Mouse (Mus musculus): ENCODE results near the gene Gm49325.

Gene Gm49325

GRCm38 (mm10) chr10:77610221-77610961 lies 4.4 kb downstream of the Gm49325 start:
- H3K27me3 ChIP-seq (ENCODE audit: insufficient read depth, low read length), result no peaks in the 10 kb centered on the region
- no peaks in the 10 kb centered on the region for H3K9me3 ChIP-seq (ENCODE audit: low read length)
- H3K36me3 ChIP-seq (ENCODE audit: insufficient read depth, low read length), result peaks cover 80% of the 10 kb centered on the region
- peak overlapping the region; percentile 57 for H3K4me3 ChIP-seq (replicated peaks; ENCODE audit: low read length)
- TF ChIP-seq CTCF (conservative IDR thresholded peaks at IDR 0.05; ENCODE audit: low read length) (no peak), NANOG (IDR thresholded peaks at IDR 0.05; ENCODE audit: borderline replicate concordance, low read length) (no peak), POU5F1 (IDR thresholded peaks at IDR 0.05; ENCODE audit: borderline replicate concordance, low read length) (no peak)
- peaks cover 77% of the 10 kb centered on the region for H3K4me1 ChIP-seq (replicated peaks; ENCODE audit: low read depth, low read length)

DNA sequence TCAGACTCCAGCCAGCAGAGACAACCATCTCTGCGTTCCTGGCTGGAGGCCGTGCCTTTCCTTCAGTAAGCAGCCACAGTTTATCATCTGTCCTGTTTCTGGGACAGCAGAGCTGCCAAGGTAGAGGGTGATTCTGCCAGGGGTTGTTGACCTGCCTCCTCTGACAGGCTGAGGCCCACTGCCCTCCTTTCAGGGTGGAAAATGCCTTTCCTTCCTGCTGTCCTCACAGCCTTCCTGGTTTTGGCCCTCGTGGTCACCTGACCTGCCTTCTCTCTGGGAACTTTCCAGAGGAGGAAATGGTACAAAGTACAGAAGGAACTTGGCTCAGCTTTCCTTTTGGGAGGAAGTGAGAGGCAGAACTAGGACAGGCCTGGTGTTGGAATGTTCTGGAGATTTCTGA lies 7.4 kb downstream of the Gm49325 start:
- Histone ChIP-seq H3K27me3 (ENCODE audit: insufficient read depth, low read length) (no peaks in the 10 kb centered on the region), H3K36me3 (ENCODE audit: insufficient read depth, low read length) (peaks cover 97% of the 10 kb centered on the region), H3K4me1 (replicated peaks; ENCODE audit: low read depth, low read length) (peaks cover 67% of the 10 kb centered on the region), H3K4me3 (replicated peaks; ENCODE audit: low read length) (no peak overlapping the region), H3K9me3 (ENCODE audit: low read length) (no peaks in the 10 kb centered on the region)
- TF ChIP-seq CTCF (conservative IDR thresholded peaks at IDR 0.05; ENCODE audit: low read length), result no peak
- no peak for TF ChIP-seq POU5F1 (IDR thresholded peaks at IDR 0.05; ENCODE audit: borderline replicate concordance, low read length)
- no peak for TF ChIP-seq NANOG (IDR thresholded peaks at IDR 0.05; ENCODE audit: borderline replicate concordance, low read length)

DNA sequence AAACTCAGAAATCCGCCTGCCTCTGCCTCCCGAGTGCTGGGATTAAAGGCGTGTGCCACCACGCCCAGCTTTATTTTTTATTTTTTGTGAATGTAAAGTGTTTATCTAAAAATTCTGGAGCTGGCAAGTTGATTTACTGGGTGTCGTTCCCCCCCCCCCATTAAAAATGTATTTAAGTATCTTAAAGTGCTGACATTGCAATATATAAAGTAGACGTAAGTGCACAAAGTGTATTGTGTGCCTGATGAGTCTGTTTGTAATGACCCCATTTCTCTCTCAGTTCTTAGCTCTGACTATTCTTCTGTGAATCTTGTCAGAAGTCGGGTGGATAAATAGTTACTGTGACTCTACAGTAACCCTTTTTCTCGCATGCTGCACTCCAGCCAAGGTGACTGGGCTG lies 9.7 kb downstream of the Gm49325 start:
- Histone ChIP-seq H3K36me3 (ENCODE audit: insufficient read depth, low read length) (peaks cover 96% of the 10 kb centered on the region), H3K27me3 (ENCODE audit: insufficient read depth, low read length) (no peaks in the 10 kb centered on the region), H3K4me3 (replicated peaks; ENCODE audit: low read length) (no peak overlapping the region), H3K4me1 (replicated peaks; ENCODE audit: low read depth, low read length) (peaks cover 49% of the 10 kb centered on the region), H3K9me3 (ENCODE audit: low read length) (no peaks in the 10 kb centered on the region)
- TF ChIP-seq CTCF (conservative IDR thresholded peaks at IDR 0.05; ENCODE audit: low read length) (no peak), NANOG (IDR thresholded peaks at IDR 0.05; ENCODE audit: borderline replicate concordance, low read length) (no peak), POU5F1 (IDR thresholded peaks at IDR 0.05; ENCODE audit: borderline replicate concordance, low read length) (no peak)

DNA sequence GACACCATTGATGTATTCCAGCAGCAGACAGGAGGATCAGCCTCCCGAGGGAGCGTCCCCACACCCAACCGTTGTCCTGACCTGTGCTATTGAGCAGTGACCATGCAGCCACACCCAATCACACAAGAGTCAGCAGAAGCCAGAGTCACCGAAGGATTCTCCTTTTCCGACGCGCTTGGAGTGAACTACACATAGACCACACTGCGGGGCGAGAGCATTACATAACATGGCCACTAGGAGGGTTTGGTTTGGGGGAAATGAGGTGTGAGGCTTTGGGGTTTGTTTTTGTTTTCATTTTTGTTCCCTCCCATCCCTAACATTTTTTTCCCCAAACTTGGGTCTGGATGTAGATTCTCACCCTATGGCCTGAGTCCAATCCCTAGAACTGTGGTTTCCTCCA lies 10.2 kb downstream of the Gm49325 start:
- Histone ChIP-seq H3K4me1 (replicated peaks; ENCODE audit: low read depth, low read length) (peaks cover 46% of the 10 kb centered on the region), H3K4me3 (replicated peaks; ENCODE audit: low read length) (no peak overlapping the region), H3K27me3 (ENCODE audit: insufficient read depth, low read length) (no peaks in the 10 kb centered on the region), H3K36me3 (ENCODE audit: insufficient read depth, low read length) (peaks cover 90% of the 10 kb centered on the region), H3K9me3 (ENCODE audit: low read length) (no peaks in the 10 kb centered on the region)
- TF ChIP-seq NANOG (IDR thresholded peaks at IDR 0.05; ENCODE audit: borderline replicate concordance, low read length) (no peak), CTCF (conservative IDR thresholded peaks at IDR 0.05; ENCODE audit: low read length) (peak; percentile 56)

- Histone ChIP-seq H3K4me3 (replicated peaks; ENCODE audit: low read length) (no peak overlapping the region), H3K36me3 (ENCODE audit: insufficient read depth, low read length) (peaks cover 83% of the 10 kb centered on the region), H3K4me1 (replicated peaks; ENCODE audit: low read depth, low read length) (peaks cover 45% of the 10 kb centered on the region), H3K27me3 (ENCODE audit: insufficient read depth, low read length) (no peaks in the 10 kb centered on the region), H3K9me3 (ENCODE audit: low read length) (no peaks in the 10 kb centered on the region)
- TF ChIP-seq POU5F1 (IDR thresholded peaks at IDR 0.05; ENCODE audit: borderline replicate concordance, low read length) (no peak), NANOG (IDR thresholded peaks at IDR 0.05; ENCODE audit: borderline replicate concordance, low read length) (no peak), CTCF (conservative IDR thresholded peaks at IDR 0.05; ENCODE audit: low read length) (no peak)
Measured at GRCm38 (mm10) chr10:77616926-77617325, 10.9 kb downstream of the Gm49325 start.

DNA sequence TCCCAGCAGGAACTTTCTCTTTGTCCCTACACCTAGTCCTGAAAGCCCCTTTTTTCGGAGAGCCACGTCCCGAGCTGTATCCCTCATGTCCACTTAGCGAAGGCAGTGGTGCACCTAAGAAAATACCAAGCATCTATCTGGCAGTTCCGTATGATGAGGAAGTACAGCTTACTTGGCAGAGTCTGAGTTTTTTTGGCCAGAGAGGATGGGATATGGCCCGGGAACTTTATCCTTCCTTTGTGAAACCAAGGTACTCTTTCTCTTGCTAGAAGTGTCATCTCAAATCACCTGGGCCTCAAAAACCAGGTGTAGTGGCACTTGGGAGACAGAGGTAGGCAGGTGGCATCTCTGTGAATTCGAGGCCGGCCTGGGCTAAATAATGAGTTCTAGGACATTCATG lies 15.5 kb downstream of the Gm49325 start:
- Histone ChIP-seq H3K4me3 (replicated peaks; ENCODE audit: low read length) (peak overlapping the region; percentile 96), H3K27me3 (ENCODE audit: insufficient read depth, low read length) (no peaks in the 10 kb centered on the region), H3K4me1 (replicated peaks; ENCODE audit: low read depth, low read length) (peaks cover 47% of the 10 kb centered on the region), H3K9me3 (ENCODE audit: low read length) (no peaks in the 10 kb centered on the region), H3K36me3 (ENCODE audit: insufficient read depth, low read length) (peaks cover 62% of the 10 kb centered on the region)
- TF ChIP-seq CTCF (conservative IDR thresholded peaks at IDR 0.05; ENCODE audit: low read length) (no peak), POU5F1 (IDR thresholded peaks at IDR 0.05; ENCODE audit: borderline replicate concordance, low read length) (no peak), NANOG (IDR thresholded peaks at IDR 0.05; ENCODE audit: borderline replicate concordance, low read length) (no peak)

DNA sequence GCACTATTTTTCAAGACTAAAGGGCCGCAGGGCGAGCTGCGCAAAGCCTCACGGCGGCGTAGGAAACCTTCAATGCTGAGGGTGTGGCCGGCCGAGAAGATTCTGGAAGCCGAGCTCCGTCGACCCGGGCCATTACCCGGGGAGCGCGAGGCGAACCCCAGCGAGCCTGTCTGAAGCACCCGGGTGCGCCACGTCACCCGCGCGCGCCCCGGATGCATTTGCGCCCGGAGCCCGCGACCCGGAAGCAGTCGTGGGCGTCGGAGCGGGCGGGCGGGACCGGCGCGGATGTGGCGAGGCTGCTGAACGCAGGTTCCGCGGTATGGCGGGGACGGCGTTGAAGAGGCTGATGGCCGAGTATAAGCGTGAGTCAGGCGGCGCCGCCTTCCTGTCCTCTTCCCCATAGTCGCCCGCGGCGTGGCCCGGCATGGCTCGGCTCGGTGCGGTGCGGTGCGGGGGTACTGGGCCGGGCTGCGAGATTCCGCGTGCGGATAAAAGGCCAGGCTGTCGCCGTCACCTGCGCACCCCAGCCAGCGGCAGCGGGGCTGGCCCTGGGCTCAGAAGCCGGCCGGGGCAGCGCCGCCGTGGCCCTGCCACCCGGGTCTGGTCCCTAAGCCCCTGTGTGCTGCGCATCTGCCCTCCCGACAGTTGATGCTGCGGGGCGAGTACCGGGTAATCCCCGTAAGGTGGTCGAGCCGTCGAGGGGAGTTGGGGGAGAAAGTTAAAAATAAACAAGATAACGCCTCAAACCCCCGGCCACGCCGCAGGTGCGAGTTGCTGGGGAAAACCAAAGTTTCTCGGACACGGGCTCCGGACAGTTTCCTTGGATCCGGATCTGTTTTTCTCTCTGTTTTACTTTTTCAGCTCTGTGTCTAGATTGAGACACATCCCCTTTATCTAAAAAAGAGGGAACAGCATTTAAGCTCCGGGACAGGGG lies 16.3 kb downstream of the Gm49325 start, which contains the start of gene Ube2g2:
Ube2g2 (plus strand) TSS at position 221 of the 934 bp plus-strand sequence.
- Histone ChIP-seq H3K4me3 (replicated peaks; ENCODE audit: low read length) (peak within 1 kb of the TSS; percentile 96), H3K9me3 (ENCODE audit: low read length) (no peaks in the 10 kb centered on the region)
- TF ChIP-seq NANOG (IDR thresholded peaks at IDR 0.05; ENCODE audit: borderline replicate concordance, low read length) (no peak), CTCF (conservative IDR thresholded peaks at IDR 0.05; ENCODE audit: low read length) (no peak), POU5F1 (IDR thresholded peaks at IDR 0.05; ENCODE audit: borderline replicate concordance, low read length) (no peak)

DNA sequence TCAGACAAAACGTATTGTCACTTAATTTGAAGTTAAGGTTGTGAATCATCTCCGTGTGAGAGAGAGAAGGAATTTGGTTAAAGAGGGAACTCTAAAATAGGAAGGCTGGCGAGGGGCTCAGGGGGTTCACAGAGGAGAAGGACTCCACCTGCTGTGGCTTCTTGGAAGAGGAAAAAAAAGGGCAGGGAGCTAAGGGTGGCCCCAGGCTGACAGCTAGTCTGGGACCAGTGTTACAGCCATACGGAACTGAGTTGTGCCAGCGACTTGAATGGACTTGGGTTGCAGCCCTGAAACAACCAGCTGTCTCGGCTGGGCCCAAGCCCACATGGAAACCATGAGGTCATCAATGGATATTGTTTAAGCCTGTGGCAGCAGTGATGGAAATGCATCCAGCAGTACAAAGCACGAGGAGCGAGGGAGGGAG lies 17.1 kb downstream of the Gm49325 start:
- Histone ChIP-seq H3K27me3 (ENCODE audit: insufficient read depth, low read length) (no peaks in the 10 kb centered on the region), H3K4me3 (replicated peaks; ENCODE audit: low read length) (peak overlapping the region; percentile 96), H3K9me3 (ENCODE audit: low read length) (no peaks in the 10 kb centered on the region), H3K36me3 (ENCODE audit: insufficient read depth, low read length) (peaks cover 51% of the 10 kb centered on the region), H3K4me1 (replicated peaks; ENCODE audit: low read depth, low read length) (peaks cover 52% of the 10 kb centered on the region)
- no peak for TF ChIP-seq POU5F1 (IDR thresholded peaks at IDR 0.05; ENCODE audit: borderline replicate concordance, low read length)
- TF ChIP-seq CTCF (conservative IDR thresholded peaks at IDR 0.05; ENCODE audit: low read length), result no peak
- TF ChIP-seq NANOG (IDR thresholded peaks at IDR 0.05; ENCODE audit: borderline replicate concordance, low read length), result no peak

More for the DNA sequence above, 16.3 kb downstream of the Gm49325 start, which contains the start of gene Ube2g2:
- Histone ChIP-seq H3K36me3 (ENCODE audit: insufficient read depth, low read length) (peaks cover 59% of the 10 kb centered on the region), H3K27me3 (ENCODE audit: insufficient read depth, low read length) (no peaks in the 10 kb centered on the region), H3K4me1 (replicated peaks; ENCODE audit: low read depth, low read length) (peaks cover 51% of the 10 kb centered on the region)

Data from E14TG2a.4 (cell line).